Mouse (Mus musculus) intestine, embryonic 14.5 days (tissue): ENCODE results near the gene Cybc1. TPM values are rescaled to one million over a fixed set of nuclear protein-coding genes. Genes with fewer than 3 reads are reported as not detected.

Source experiments
- ATAC-seq: fragments of 200-750 bp; cut with Nextera tagmentation; replicated peaks from 2 replicates; pipeline ENCODE4 v1.8.0; 2017; ENCODE audit warnings: low read depth, moderate number of reproducible peaks, moderate TSS enrichment, moderate library complexity; ENCODE audit not compliant: low FRiP score, low TSS enrichment
- DNase-seq: peaks from one replicate; pipeline ENCODE4 v3.0.0-alpha.2; 2018; ENCODE audit warnings: low spot score
- H3K27ac ChIP-seq: fragments of 300-500 bp; sonication (generic); 2 replicates; pipeline ENCODE4 v1.5.1; 2014; ENCODE audit warnings: low read depth, mild to moderate bottlenecking, control low read depth
- H3K27me3 ChIP-seq: fragments of 300-500 bp; sonication (generic); replicated peaks from 2 replicates; pipeline ENCODE4 v1.6.1; 2014; ENCODE audit warnings: low read length, control low read depth; ENCODE audit not compliant: control insufficient read depth, insufficient read depth
- H3K36me3 ChIP-seq: fragments of 300-500 bp; sonication (generic); 2 replicates; pipeline ENCODE4 v1.6.1; 2014; ENCODE audit warnings: low read length, control low read depth; ENCODE audit not compliant: control insufficient read depth, insufficient read depth
- H3K4me1 ChIP-seq: fragments of 300-500 bp; sonication (generic); replicated peaks from 2 replicates; pipeline ENCODE4 v1.6.1; 2014; ENCODE audit warnings: low read length, control low read depth, mixed read lengths; ENCODE audit not compliant: control insufficient read depth, insufficient read depth
- H3K4me2 ChIP-seq: fragments of 300-500 bp; sonication (generic); 2 replicates; pipeline ENCODE4 v1.6.1; 2014; ENCODE audit warnings: low read length
- H3K4me3 ChIP-seq: fragments of 300-500 bp; sonication (generic); 2 replicates; pipeline ENCODE4 v1.5.1; 2014; ENCODE audit warnings: low read depth, low read length, control low read depth, mixed read lengths
- H3K9ac ChIP-seq: fragments of 300-500 bp; sonication (generic); 2 replicates; pipeline ENCODE4 v1.6.1; 2014; ENCODE audit warnings: mild to moderate bottlenecking, low read length
- H3K9me3 ChIP-seq: fragments of 300-500 bp; sonication (generic); 2 replicates; pipeline ENCODE4 v1.6.1; 2016; ENCODE audit warnings: low read length, control low read depth; ENCODE audit not compliant: control insufficient read depth
- WGBS: fragments of 180-500 bp; shearing (Covaris S2); extraction: QIAGEN DNeasy Blood & Tissue Kit; methylation state at CpG from one replicate; pipeline ENCODE4 v1.1.7; 2014; 5-methylcytosine and 5-hydroxymethylcytosine counted together
- polyA plus RNA-seq: library from polyadenylated mRNA; unstranded; fragments of >200 nt; fragmentation: Nextera tagmentation; extraction: Ambion mirVana; gene quantifications from 2 replicates; pipeline ENCODE4 v1.2.1, GENCODE M21; 2014

Cybc1 gene
- polyA plus RNA-seq, 1 experiment from 2014 or later = 38.1 TPM

GRCm38 (mm10) chr11:121237345-121238128 lies 8.4 kb upstream of the Cybc1 start:
- Histone ChIP-seq H3K4me2 (peak overlapping the region; percentile 62), H3K4me1 (peaks cover 15% of the 10 kb centered on the region), H3K4me3 (peak overlapping the region; percentile 73), H3K27ac (peak overlapping the region; percentile 99), H3K9ac (peak overlapping the region; percentile 72), H3K9me3 (no peaks in the 10 kb centered on the region), H3K36me3 (peaks cover 28% of the 10 kb centered on the region), H3K27me3 (no peaks in the 10 kb centered on the region)
- no peak for DNase-seq
- peak; percentile 65 for ATAC-seq
- WGBS = 4% methylated on average over 28 of the region's 28 CpGs

- Histone ChIP-seq H3K27ac (peak within 1 kb of the TSS; percentile 99), H3K4me1 (peaks cover 15% of the 10 kb centered on the region), H3K4me3 (peak within 1 kb of the TSS; percentile 73), H3K9ac (peak within 1 kb of the TSS; percentile 72), H3K9me3 (no peaks in the 10 kb centered on the region), H3K27me3 (no peaks in the 10 kb centered on the region), H3K4me2 (peak within 1 kb of the TSS; percentile 62), H3K36me3 (peaks cover 20% of the 10 kb centered on the region)
- under 1% methylated on average over 50 of the region's 50 CpGs for WGBS
- DNase-seq (peak; percentile 99), ATAC-seq (peak; percentile 100)
Measured at GRCm38 (mm10) chr11:121236564-121237344, 7.6 kb upstream of the Cybc1 start, which contains the start of gene Narf. Narf (plus strand) TSS chr11:121237253.

DNA sequence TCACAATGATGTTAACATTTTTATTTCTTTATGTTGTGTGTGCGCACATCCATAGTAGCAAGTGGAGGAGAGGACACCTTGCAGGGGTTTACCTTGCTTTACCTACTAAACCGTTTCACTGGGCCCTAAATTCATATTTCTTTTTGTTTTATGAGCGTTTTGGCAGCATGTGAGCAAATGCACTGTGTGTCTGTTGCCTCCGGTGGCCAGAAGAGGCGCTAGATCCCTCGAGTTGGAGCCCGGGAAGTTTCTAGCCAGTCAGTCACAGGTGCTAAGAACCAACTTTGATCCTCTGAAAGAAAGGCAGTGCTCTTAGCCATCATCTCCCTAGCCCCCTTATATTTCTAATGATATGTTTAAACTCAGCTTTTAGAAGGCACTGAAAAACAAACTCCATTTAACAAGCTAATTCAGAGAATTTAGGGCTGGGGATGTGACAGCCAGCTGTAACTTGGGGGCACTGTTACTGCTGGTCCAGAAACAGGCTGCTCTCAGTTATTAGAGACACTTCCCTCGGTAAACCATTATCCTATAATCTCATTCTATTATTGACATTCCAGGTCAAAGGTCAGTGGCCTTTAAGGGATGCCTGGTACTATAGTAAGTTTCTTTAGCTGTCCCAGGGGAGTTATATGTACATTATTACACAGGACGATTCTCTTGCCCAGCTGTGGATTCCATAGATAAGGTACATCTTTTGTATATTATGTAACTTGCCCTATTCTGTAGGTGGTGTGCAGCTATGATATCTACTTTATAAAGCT lies 6.5 kb upstream of the Cybc1 start:
- no peaks in the 10 kb centered on the region for H3K27me3 ChIP-seq
- no peak for ATAC-seq
- DNase-seq = no peak
- H3K4me2 ChIP-seq = peak overlapping the region; percentile 52
- H3K27ac ChIP-seq = peak overlapping the region; percentile 99
- 25% methylated on average over 9 of the region's 9 CpGs for WGBS
- H3K9me3 ChIP-seq = no peaks in the 10 kb centered on the region
- H3K4me1 ChIP-seq = peaks cover 15% of the 10 kb centered on the region
- no peak overlapping the region for H3K4me3 ChIP-seq
- H3K9ac ChIP-seq = no peak overlapping the region
- peaks cover 16% of the 10 kb centered on the region; the same call in 1 of the 2 replicates for H3K36me3 ChIP-seq

DNA sequence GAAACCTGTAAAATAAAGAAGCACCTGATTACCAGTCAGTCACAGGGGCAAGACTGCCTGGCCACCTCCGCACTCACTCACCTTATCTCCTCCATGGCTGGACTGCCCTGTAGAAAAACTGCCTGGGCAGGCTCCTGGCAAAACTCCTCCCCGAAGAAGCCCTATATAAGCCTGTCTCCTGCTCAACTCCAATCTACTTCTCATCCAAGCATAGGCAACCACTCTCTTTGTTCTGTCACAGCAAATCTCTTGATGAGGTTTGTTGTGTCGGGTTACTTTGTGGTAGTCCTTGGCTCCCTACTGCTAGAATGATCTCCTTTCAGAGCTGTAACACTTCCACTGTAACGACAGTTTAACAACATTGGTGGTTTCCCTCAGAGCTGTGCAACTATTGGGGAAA lies 3.6 kb upstream of the Cybc1 start:
- H3K27ac ChIP-seq = no peak overlapping the region
- no peak overlapping the region for H3K4me2 ChIP-seq
- 29% methylated on average over 4 of the region's 4 CpGs for WGBS

DNA sequence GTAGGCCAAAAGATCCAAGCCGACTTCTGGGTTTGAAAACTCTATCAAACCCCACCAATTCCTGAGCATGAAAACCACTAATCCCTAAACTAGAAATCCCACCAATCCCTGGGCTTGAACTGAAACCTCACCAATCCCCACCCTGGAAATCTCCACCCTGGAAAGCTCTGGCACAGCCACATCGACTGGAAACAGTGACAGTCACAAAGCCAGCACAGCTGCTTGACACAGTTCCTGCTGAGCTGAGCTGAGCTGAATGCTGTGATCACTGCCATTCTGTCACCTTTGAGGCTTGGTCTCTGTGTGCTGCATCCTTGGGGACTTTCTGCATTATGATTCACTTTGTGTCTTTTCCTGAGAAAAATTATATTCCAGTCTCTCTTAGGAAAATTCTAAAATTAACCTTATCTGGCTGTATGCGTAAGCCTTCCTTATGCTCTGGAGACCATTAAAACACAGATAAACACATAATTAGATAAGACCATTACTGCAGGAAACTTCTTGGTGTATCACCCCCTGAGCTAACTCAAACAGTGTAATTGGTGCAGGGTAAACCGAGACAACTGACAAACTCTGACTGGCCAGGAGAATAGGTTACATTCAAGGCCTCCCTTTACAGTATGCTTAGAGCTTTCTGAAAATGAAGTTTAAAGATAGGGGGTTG lies 2.6 kb upstream of the Cybc1 start:
- no peak for DNase-seq
- no peak overlapping the region for H3K9ac ChIP-seq
- peaks cover 9% of the 10 kb centered on the region; the same call in 1 of the 2 replicates for H3K36me3 ChIP-seq
- no peak overlapping the region for H3K4me2 ChIP-seq
- no peak overlapping the region for H3K4me3 ChIP-seq
- ATAC-seq = no peak
- no peaks in the 10 kb centered on the region for H3K27me3 ChIP-seq
- no peak overlapping the region for H3K27ac ChIP-seq
- H3K9me3 ChIP-seq = no peaks in the 10 kb centered on the region
- H3K4me1 ChIP-seq = peaks cover 20% of the 10 kb centered on the region
- WGBS = 48% methylated on average over 4 of the region's 4 CpGs

More for the DNA sequence above, 3.6 kb upstream of the Cybc1 start:
- Histone ChIP-seq H3K36me3 (no peaks in the 10 kb centered on the region), H3K27me3 (no peaks in the 10 kb centered on the region), H3K4me3 (no peak overlapping the region), H3K9me3 (no peaks in the 10 kb centered on the region), H3K9ac (no peak overlapping the region), H3K4me1 (peaks cover 15% of the 10 kb centered on the region)
- ATAC-seq (no peak), DNase-seq (no peak)

- DNase-seq = no peak
- H3K27me3 ChIP-seq = no peaks in the 10 kb centered on the region
- ATAC-seq = no peak
- H3K9ac ChIP-seq = no peak overlapping the region
- peaks cover 15% of the 10 kb centered on the region for H3K36me3 ChIP-seq
- WGBS = 70% methylated on average over 4 of the region's 4 CpGs
- no peaks in the 10 kb centered on the region for H3K9me3 ChIP-seq
- H3K4me3 ChIP-seq = no peak overlapping the region
- no peak overlapping the region for H3K27ac ChIP-seq
- no peak overlapping the region for H3K4me2 ChIP-seq
- H3K4me1 ChIP-seq = peaks cover 19% of the 10 kb centered on the region
Measured at GRCm38 (mm10) chr11:121231191-121231590, 2.1 kb upstream of the Cybc1 start.

DNA sequence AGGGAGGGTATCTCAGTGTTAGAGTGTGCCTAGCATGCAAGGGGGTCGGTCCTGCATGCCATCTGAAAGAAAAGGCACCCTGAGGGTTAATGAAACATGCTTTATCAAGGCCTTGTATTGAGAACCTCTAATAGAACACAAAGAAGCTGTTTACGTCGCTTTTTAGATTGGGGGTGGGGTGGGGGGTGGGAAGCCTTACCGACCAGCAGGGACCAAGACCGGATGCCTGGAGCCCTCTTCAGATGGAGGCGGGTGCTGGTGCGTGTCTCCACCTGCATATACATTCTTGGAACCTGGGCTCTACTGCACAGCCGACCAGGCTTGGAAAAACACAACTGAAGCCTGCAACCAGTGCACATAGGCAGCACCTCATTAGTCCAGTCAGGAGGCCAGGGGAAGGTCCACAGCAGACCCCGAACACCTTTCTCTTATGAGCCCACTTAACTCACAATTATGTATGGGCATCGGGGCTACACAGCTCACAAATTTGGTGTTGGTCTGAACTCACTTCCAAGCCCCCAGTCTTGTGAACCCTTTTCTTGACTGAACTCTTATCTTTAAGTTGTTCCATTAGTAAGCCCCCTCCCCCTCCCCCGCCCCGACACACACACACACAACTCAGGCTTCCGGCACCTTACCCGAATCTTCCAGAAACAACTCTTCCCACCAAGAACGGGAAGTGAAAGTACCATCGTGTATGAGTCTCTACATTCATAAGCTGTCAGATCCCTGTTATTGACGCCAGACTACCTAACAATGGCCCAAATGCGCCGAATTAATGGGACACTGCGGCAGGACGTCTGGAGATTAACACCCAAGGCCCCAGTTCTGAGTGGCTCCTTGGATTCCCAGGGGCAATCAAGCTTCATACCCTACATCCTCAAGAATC lies 749 bp downstream of the Cybc1 start:
- no peak for DNase-seq

More for the DNA sequence above, 749 bp downstream of the Cybc1 start:
- ATAC-seq = peak; percentile 10; the same call in 1 of the 2 replicates
- peak overlapping the region; percentile 60 for H3K4me3 ChIP-seq
- H3K36me3 ChIP-seq = peaks cover 41% of the 10 kb centered on the region
- 24% methylated on average over 21 of the region's 21 CpGs for WGBS
- no peaks in the 10 kb centered on the region for H3K9me3 ChIP-seq
- peak overlapping the region; percentile 52 for H3K9ac ChIP-seq
- H3K27me3 ChIP-seq = no peaks in the 10 kb centered on the region
- H3K4me2 ChIP-seq = peak overlapping the region; percentile 60
- H3K4me1 ChIP-seq = peaks cover 18% of the 10 kb centered on the region
- H3K27ac ChIP-seq = peak overlapping the region; percentile 51; the same call in 1 of the 2 replicates
